Mouse (Mus musculus) right cerebral cortex, adult 2 months (tissue): ENCODE measurements around the gene Olfr981.
"Not testable (repeated sequence)": the region's sequence is repeated elsewhere in the genome, so short reads cannot be mapped to it uniquely, and the experiment has no call there.

Experiments used
- DNase-seq, 2 experiments: peaks; one replicate each; pipeline ENCODE4 v3.0.0; 2021 to 2022; ENCODE audit warnings: low spot score in 2 of 2

Gene Olfr981

GRCm38 (mm10) chr9:40021164-40021563 is at the start of gene Olfr981:
Olfr981 (plus strand) TSS chr9:40021464.
- DNase-seq: no peak

DNA sequence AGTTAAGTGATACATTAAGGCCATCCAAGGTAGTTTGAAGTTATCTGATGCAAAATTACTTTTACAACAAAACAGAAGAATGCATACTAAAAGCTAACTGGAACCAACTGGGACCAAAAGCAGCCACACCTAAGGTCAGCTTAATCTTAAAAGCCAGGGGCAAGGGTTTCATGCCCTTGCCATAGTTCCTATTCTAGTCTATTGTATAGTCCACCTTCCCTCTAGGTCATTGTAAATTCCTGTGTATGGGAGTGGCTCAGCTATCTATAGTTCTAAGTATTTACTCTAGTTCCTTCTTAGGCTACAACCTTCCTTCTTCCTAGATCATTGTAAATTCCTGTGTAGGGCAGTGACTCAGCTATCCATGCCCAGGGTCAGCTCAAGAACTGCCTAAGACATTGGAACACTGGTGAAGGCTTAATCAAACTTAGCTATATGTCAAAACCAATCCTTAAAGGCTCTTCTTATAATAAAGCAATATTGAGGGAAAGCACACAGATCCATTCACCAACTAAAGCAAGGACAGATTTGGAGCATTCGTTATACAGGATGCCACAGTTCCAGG is 44.6 kb upstream of the Olfr981 start:
- not testable (repeated sequence) for DNase-seq

GRCm38 (mm10) chr9:39991813-39992212 is 29.5 kb upstream of the Olfr981 start, which contains the start of gene Olfr978:
Olfr978 (plus strand) TSS chr9:39992113.
- DNase-seq: no peak

- no peak for DNase-seq
Observed at GRCm38 (mm10) chr9:40003365-40003764, 17.9 kb upstream of the Olfr981 start, which contains the start of gene Olfr979. Olfr979 (minus strand) TSS chr9:40003465.

DNA sequence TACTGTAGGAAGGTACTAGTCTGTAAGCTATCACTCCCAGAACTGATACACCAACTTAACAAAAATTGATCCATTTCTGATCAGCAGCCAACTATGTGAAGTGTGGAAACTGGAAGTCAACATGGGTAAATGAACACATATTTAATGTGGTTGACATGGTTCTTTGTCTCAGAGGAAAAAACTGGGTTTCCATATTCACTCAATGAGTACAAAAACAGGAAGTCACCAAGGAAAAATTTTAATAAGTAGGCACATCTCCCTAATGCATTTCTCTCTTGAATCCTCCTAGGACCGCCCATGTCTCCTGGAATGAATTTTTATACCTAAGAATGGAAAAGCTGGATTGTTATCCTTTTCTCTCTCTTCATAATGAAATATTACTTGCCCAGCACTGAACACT is 11.8 kb upstream of the Olfr981 start, which contains the start of gene Olfr980:
TSS of gene Olfr980 (minus strand) at position 101 of the 400 bp plus-strand sequence.
- no peak for DNase-seq

GRCm38 (mm10) chr9:40050138-40050537 is 28.9 kb downstream of the Olfr981 start:
- DNase-seq: no peak

- no peak for DNase-seq
Observed at GRCm38 (mm10) chr9:40073529-40073928, 52.3 kb downstream of the Olfr981 start, which contains the start of gene Olfr982. Olfr982 (plus strand) TSS chr9:40073829.
